Mouse (Mus musculus) spleen, adult 2 months (tissue): ENCODE measurements around the gene Sema3f.

Experiments
- CTCF ChIP-seq: fragments of 200-500 bp; IDR thresholded peaks from 2 replicates; pipeline ENCODE4 v1.5.1; 2011; ENCODE audit warnings: mild to moderate bottlenecking, inconsistent platforms; ENCODE audit not compliant: insufficient read depth, insufficient read length, insufficient replicate concordance; ENCODE audit errors: extremely low read depth
- POLR2A ChIP-seq: fragments of 200-500 bp; IDR thresholded peaks from 2 replicates; pipeline ENCODE4 v1.6.1; 2011; ENCODE audit warnings: low read depth, low read length, inconsistent platforms

- TF ChIP-seq CTCF = no peak
- no peak for TF ChIP-seq POLR2A
These were observed 6.7 kb downstream of the Sema3f start for GRCm38 (mm10) chr9:107703337-107704122.
